Comparison of ENCODE assay signal across 8 mouse cellular contexts in the genomic region with DNA sequence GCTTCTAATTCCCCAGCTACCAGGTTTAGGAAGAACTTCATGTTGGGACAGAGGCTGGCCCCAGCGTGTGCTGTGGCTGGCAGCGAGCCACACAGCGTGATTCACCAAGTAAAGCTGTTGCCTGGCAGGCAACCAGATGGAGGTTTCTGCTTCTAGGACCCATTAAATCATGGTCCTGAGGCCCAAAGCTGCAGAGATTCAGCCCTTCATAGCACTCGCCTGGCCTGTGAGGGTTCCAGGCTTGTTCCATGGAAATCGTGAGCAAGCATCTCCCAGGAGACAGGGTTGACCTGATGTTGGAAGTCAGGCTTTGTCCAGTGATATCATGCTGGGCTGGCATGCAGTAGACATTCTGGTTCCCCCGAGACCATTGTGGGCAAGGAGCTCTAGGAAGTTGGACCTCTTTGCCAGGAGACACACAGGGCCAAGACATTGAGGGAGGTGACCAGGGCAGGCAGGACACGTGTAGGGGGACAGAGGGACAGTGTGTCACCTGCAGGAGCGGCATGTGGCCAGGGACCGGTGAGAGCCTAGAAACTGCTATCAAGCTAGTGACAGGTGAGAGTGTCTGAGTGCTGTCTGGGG. TPM values are rescaled to one million over a fixed set of nuclear protein-coding genes. Genes with fewer than 3 reads are reported as not detected.
A peak's percentile ranks its signal among the peaks of the same experiment; 100 is the strongest.
DNase-seq lines count a peak whose midpoint lies in the region; TF ChIP-seq lines count a peak whose summit lies in the region.

No protein-coding gene starts in this region.

- TF ChIP-seq POLR2A in kidney, adult 2 months (IDR thresholded peaks at IDR 0.05; ENCODE audit: low read depth, low read length) = no peak

- H3K4me3 ChIP-seq in kidney, adult 2 months (ENCODE audit: insufficient read depth, low read depth, low read length) = no peak overlapping the region
- no peak overlapping the region for H3K4me3 ChIP-seq in layer of hippocampus, adult 2 months

- H3K27me3 ChIP-seq in kidney, adult 2 months (replicated peaks; ENCODE audit: control insufficient read depth, insufficient read depth, low read length) = no peaks in the 10 kb centered on the region

- H3K27ac ChIP-seq in kidney, adult 2 months (ENCODE audit: insufficient read depth, low read depth, low read length) = no peak overlapping the region
- peak overlapping the region; percentile 32; the same call in 1 of the 2 replicates for H3K27ac ChIP-seq in layer of hippocampus, adult 2 months

- peak; percentile 57 for DNase-seq in kidney, adult 2 months
- DNase-seq in kidney, adult 11 months = no peak
- DNase-seq in cerebellum, adult 11 months = peak; percentile 51
- DNase-seq in gastrocnemius, postnatal 4 days (ENCODE audit: low spot score in 2 of 2) = peak; percentile 55 to 81
- peak; percentile 45 to 53 for DNase-seq in layer of hippocampus, adult 2 months (ENCODE audit: low spot score in 2 of 2)
- DNase-seq in lung, postnatal 4 days = peak; percentile 72 to 85
- peak; percentile 80 to 85 for DNase-seq in urinary bladder, postnatal 36 days (ENCODE audit: low spot score in 2 of 2)
- no peak for DNase-seq in retina, embryonic 14.5 days (ENCODE audit: low spot score)

- WGBS in kidney, adult 2 months = 70% methylated on average over 9 of the region's 9 CpGs

- TF ChIP-seq CTCF in kidney, adult 2 months (conservative IDR thresholded peaks at IDR 0.05; ENCODE audit: insufficient read depth, insufficient read length, low read depth, low read length) = no peak
- no peak for TF ChIP-seq CTCF in layer of hippocampus, adult 2 months (conservative IDR thresholded peaks at IDR 0.05)

- H3K4me1 ChIP-seq in kidney, adult 2 months (ENCODE audit: control insufficient read depth, insufficient read depth, low read length) = no peaks in the 10 kb centered on the region; the same call in 1 of the 2 replicates

- no peaks in the 10 kb centered on the region for H3K36me3 ChIP-seq in kidney, adult 2 months (ENCODE audit: control insufficient read depth, insufficient read depth, low read length)

RNA-seq across cellular contexts. Expression of gene Col5a1, which starts 50.5 kb away (rescaled TPM):
- 7.5 and 8.1 TPM in 2 replicates for polyA plus RNA-seq in kidney, adult 2 months (2012; rRNA removed)
- 100 to 1,000 TPM; 479 to 480 TPM for total RNA-seq in gastrocnemius, postnatal 4 days (2021)
- total RNA-seq in layer of hippocampus, adult 2 months (2021) = 1 to 10 TPM; 3.6 to 4.1 TPM

Comparison
In these comparisons a context has a peak if more than half of its experiments do, and no peak if none do; other contexts are left out.
1. DNase-seq: peak in kidney, adult 2 months (single experiment), cerebellum, adult 11 months (single experiment), gastrocnemius, postnatal 4 days (2 of 2), layer of hippocampus, adult 2 months (2 of 2), lung, postnatal 4 days (2 of 2) and urinary bladder, postnatal 36 days (2 of 2); none in kidney, adult 11 months (single experiment) and retina, embryonic 14.5 days (single experiment).
2. RNA of gene Col5a1, which starts 50.5 kb away (total RNA-seq): 479 to 480 TPM in gastrocnemius, postnatal 4 days; 3.6 to 4.1 TPM in layer of hippocampus, adult 2 months; every median in the first group is over 10 times any median in the second.